Mouse (Mus musculus): Measurements from ENCODE around the gene Plekhh3. TPM values are rescaled to one million over a fixed set of nuclear protein-coding genes. Genes with fewer than 3 reads are reported as not detected.
A peak's percentile ranks its signal among the peaks of the same experiment; 100 is the strongest.

The Plekhh3 gene
- total RNA-seq, 2 experiments from 2014 or later, result 14.5 to 15.4 TPM

DNA sequence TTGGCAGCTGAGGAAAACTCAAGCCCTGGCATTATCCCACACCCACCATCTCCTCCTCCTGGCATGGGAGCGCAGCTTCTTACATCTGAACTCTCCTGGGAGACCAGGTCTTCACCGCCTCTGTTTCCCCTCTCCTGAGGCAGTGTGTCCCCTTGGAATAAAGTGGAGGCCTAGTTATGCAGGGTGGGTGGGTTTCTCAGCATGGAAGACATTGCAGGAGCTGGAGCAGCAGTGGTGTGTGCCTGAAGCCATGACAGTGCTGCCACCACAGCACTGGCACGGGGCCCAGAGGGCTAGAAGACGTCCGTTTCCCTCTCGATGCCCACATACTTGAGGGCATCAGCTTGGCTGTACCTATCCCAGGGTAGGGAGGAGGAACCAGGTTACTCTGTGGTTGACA lies 21.5 kb upstream of the Plekhh3 start:
- TF ChIP-seq CTCF (conservative IDR thresholded peaks at IDR 0.05), result no peak
- Histone ChIP-seq H3K4me3 (no peak overlapping the region), H3K27ac (peak overlapping the region; percentile 83)
- DNase-seq (ENCODE audit: low spot score in 2 of 2), result no peak

DNA sequence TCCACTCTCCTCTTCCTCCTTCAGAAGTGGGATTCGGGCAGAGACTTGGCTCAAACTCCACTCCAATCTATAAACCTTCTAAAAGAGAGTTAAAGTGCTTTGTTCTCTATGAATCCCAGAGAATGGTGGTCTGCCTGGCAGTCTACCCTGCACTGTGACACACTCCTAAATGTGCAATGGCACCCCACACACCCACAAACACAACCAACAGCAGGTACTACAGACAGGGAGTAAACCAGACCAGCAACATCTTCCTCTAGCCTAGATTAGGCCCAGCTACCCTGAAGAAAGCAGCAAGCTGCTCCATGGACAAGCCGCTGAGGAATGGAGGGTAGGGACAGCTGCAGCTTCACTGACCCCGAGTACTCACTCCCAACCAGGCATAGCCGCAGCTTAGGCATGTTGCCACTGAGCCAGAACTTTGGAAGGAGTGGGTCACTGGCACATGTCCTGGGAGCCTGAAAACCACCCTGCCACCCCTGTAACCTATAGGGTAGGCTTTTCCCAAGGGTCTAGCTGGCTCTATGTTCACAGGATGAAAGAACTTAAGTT lies 20.8 kb upstream of the Plekhh3 start:
- Histone ChIP-seq H3K4me3 (no peak overlapping the region), H3K27ac (peak overlapping the region; percentile 83)
- DNase-seq (ENCODE audit: low spot score in 2 of 2), result no peak
- TF ChIP-seq CTCF (conservative IDR thresholded peaks at IDR 0.05), result no peak

DNA sequence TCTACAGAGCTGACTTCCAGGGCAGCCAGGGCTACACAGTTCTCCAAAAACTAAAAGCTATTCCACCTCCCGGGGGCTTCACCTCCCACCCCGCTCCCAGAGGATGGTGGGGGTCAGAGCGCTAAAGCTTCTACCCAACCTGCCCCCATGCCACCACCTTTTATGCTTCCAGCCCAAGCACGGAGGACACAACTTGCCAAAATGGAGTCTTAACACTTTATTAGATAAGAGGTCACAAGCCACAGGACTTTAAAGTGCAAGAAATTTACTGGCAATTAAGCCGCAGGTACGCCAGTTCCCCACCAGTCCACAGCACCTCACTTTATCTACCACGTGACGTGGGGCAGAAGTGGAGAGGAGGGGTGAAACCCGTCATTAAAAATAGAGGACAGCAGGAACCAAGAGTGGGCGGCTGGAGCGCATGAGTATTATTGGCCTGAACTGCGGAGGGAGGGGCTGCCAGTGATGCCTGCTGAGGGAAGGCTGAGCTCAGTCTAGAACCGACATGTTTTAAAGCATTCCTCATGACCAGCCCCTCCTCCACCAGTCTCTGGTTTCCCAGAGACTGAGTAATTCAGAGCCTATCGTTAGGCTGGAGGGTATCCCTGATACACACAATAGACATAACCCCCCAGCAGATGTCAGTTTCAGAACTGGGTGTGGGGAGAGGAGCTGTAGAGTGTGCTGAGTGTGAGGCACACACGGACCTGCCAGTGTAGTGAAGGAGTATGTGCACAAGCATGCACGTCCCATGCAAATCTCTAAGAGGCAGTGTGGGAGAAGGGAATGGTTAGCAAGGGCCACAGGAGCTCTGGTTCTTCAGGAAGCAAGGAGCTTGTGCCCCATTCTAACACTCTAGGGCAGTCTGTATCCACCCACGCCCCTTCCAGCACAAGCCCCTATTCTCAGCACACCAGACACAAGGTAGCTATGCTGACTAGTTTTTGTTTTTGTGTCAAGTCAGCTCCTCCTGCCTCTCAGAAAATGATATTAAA lies 20.1 kb upstream of the Plekhh3 start:
- no peak overlapping the region for H3K4me3 ChIP-seq
- DNase-seq (ENCODE audit: low spot score in 2 of 2), result no peak
- H3K27ac ChIP-seq, result peak overlapping the region; percentile 83
- no peak for TF ChIP-seq CTCF (conservative IDR thresholded peaks at IDR 0.05)

DNA sequence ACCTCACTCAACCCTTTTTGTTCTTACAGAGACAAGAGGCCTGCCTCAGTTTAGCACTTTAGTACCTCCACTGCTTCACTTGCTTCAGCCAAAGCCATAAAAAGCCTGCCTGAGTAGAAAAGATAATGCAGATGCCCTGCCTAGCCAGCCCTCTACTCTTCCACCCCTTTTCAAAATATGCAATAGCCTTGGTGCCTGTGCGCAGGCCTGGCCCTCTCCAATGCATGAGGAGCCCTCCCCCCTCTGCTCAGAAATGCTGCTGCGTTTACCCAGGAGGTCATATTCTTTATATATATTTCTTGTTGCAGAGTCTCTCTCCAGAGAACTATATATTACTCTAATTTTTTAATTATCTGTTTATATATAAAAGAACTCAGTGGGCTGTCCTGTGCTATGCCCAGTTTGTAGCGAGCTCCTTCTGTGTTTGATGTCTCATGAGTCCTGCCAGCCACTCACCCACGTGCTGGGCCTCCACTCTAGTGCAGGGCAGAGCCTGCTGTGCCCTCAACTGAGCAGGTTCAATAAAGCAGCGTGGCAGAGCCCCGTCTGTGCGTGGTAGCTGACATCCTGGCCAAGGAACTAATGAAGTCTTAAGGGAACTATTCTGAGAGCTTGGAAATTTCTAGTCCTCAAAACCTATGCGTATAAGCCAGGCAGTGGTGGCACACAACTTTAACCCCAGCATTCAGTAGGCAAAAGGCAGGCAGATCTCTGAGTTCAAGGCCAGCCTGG lies 19.2 kb upstream of the Plekhh3 start:
- TF ChIP-seq CTCF (conservative IDR thresholded peaks at IDR 0.05), result no peak
- no peak for DNase-seq (ENCODE audit: low spot score in 2 of 2)
- Histone ChIP-seq H3K27ac (peak overlapping the region; percentile 83), H3K4me3 (no peak overlapping the region)

DNA sequence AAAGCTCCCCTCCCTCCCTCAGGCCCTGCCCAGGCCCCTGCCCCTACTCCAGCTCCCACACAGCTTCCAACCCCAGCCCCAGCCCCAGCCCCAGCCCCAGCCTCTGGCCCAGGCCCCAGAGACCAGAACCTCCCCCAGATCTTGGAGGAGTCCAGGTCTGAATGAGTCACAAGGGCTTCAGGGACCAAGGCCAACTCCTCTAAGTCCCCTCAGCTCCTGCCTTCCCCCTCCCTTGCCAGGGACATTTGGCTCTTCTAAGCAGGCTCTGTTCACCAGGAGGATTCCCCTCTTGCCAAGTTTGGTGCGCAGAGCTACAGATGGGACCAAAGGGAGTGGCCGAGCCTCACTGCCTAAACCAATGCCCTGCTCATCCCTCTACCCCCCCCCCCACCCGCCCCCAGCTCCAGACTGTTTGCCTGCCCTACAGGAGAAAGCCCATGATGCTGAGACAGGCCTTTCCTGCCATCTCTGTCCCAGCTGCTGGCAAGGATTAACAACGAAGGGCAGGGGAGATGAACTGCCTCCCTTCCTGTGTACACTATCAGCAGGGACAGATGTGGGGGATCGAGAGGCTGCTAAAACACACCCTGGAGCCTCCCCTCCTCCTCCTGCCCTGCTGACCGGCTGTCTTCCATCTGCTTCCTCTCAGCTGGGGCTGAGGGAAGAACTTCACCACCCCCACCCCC lies 18.5 kb upstream of the Plekhh3 start:
- no peak overlapping the region for H3K4me3 ChIP-seq
- DNase-seq (ENCODE audit: low spot score in 2 of 2), result peak; percentile 56 to 79
- H3K27ac ChIP-seq, result peak overlapping the region; percentile 83
- no peak for TF ChIP-seq CTCF (conservative IDR thresholded peaks at IDR 0.05)

DNA sequence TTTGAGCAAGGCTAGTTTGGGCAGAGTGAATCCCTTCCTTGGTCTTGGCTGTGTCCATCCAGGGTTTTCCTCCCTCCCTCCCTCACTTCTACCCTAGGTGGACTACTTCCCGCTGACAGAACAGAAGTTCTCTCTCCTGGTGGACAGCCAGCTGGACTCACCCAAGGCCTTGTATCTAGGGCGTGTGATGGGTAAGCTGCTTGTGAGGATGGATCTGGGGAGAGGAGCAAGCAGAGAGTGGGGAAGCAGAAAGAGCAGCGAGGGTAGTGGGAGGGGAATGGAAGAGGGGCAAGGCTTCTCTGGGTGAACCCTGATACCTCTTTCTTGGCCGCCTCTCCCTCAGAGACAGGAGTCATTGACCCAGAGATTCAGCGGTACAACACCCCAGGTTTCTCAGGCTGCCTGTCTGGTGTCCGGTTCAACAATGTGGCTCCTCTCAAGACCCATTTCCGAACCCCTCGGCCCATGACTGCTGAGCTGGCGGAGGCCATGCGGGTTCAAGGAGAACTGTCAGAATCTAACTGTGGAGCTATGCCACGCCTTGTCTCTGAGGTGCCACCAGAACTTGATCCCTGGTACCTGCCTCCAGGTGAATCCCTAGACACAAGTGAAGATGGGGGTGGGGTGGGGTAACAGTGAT lies 17.1 kb upstream of the Plekhh3 start:
- DNase-seq (ENCODE audit: low spot score in 2 of 2), result no peak
- Histone ChIP-seq H3K27ac (peak overlapping the region; percentile 83), H3K4me3 (no peak overlapping the region)
- no peak for TF ChIP-seq CTCF (conservative IDR thresholded peaks at IDR 0.05)

DNA sequence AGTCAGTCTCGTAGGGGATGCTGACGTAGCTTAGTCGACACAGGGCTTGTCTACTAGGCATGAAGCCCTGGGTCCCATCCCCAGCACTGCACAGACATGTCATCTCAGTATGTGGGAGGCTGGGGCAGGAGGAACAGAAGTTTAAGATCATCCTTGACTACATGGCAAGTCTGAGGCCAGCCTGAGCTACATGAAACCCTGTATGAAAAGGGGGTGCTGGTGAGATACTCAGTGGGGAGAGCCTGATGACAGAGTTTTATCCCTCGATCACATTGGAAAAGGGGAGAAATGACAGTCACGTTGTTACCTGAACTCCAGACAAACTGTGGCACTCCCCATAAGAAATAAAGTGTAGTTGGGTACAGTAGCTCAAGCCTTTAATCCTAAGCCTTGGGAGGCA lies 16.4 kb upstream of the Plekhh3 start:
- TF ChIP-seq CTCF (conservative IDR thresholded peaks at IDR 0.05), result no peak
- DNase-seq (ENCODE audit: low spot score in 2 of 2), result no peak
- Histone ChIP-seq H3K27ac (no peak overlapping the region), H3K4me3 (no peak overlapping the region)

DNA sequence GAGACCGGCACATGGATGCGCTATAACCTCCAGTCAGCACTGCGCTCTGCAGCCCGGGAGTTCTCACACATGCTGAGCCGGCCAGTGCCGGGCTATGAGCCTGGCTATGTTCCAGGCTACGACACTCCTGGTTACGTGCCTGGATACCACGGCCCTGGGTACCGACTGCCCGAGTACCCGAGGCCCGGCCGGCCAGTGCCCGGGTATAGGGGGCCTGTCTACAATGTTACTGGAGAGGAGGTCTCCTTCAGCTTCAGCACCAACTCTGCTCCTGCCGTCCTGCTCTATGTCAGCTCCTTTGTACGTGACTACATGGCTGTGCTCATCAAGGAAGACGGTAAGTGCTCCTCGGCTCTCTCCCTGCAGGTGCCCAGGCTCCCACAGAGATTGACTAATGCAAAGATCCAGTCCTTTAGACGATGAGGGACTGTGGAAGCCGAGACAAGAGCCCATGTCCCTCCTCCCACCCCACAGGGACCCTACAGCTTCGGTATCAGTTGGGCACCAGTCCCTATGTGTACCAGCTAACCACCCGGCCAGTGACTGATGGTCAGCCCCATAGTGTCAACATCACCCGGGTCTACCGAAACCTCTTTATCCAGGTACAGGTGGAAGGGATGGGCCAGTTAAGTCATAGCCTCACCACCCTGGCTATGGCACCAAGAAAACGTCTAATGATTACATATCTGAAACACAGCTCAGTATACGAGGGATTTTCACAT lies 15.5 kb upstream of the Plekhh3 start:
- no peak for DNase-seq (ENCODE audit: low spot score in 2 of 2)
- TF ChIP-seq CTCF (conservative IDR thresholded peaks at IDR 0.05), result no peak
- Histone ChIP-seq H3K4me3 (no peak overlapping the region), H3K27ac (no peak overlapping the region)

DNA sequence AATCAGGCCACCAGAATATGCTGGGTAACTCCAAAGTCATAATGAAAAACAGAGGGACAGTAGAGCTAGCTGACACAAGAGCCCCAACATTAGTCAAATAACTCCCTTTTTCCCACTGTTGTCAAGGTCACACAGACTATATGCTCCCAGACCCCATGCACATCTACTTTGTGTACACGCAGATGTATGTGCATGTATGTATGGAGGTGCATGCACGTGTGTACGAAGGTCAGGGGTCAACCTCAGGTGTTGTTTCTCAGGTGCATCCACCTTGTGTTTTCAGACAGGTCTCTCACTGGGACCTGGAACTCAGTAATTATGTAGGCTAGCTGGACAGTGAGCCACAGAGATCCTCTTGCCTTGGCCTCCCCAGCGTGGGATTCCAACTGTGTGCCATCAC lies 14.3 kb upstream of the Plekhh3 start:
- no peak for DNase-seq (ENCODE audit: low spot score in 2 of 2)
- H3K4me3 ChIP-seq, result no peak overlapping the region
- TF ChIP-seq CTCF (conservative IDR thresholded peaks at IDR 0.05), result no peak
- no peak overlapping the region for H3K27ac ChIP-seq

DNA sequence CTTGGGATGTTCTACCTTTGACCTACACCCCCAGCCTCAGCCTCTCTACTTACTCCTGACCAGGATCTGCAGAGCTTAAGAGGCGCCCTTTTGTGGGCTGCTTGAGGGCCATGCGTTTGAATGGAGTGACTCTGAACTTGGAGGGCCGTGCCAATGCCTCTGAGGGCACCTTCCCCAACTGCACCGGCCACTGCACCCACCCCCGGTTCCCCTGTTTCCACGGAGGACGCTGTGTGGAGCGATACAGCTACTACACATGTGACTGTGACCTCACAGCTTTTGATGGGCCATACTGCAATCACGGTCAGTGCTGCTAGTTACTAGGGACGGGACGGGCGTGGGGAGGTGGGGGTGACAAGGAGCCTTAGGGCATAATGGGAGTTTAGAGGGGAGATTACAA lies 13.8 kb upstream of the Plekhh3 start:
- no peak for DNase-seq (ENCODE audit: low spot score in 2 of 2)
- no peak for TF ChIP-seq CTCF (conservative IDR thresholded peaks at IDR 0.05)
- Histone ChIP-seq H3K4me3 (no peak overlapping the region), H3K27ac (no peak overlapping the region)

DNA sequence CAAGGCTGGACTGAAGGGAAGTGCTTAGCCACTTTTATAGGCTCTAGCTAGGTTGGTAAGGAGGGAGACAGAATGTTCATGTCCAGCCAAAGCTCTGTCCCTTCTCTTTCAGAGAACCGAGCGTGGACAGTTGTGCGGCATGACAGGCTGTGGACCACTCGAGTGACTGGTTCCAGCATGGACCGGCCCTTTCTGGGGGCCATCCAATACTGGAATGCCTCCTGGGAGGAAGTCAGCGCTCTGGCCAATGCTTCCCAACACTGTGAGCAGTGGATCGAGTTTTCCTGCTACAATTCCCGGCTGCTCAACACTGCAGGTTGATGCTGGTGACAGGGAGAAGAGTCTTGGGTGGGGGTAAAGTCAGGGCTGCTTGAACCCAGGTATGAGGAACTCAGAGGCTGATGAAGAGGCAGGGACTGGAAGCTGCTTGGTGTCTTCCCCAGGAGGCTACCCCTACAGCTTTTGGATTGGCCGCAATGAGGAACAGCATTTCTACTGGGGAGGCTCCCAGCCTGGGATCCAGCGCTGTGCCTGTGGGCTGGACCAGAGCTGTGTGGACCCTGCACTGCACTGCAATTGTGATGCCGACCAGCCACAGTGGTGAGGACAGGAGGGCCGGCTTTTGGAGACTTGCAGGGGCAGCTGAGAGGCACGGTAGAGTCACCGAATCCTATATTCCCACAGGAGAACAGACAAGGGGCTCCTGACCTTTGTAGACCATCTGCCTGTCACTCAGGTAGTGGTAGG lies 11.8 kb upstream of the Plekhh3 start:
- Histone ChIP-seq H3K4me3 (no peak overlapping the region), H3K27ac (no peak overlapping the region)
- TF ChIP-seq CTCF (conservative IDR thresholded peaks at IDR 0.05), result no peak
- DNase-seq (ENCODE audit: low spot score in 2 of 2), result no peak
